Mouse (Mus musculus) liver, adult 2 months (tissue): Measurements from ENCODE around the gene Tarbp1.

Experiments
- CTCF ChIP-seq: fragments of 200-500 bp; IDR thresholded peaks from 2 replicates; pipeline ENCODE4 v1.5.1; 2011; ENCODE audit warnings: low read depth, low read length, control low read depth
- POLR2A ChIP-seq: fragments of 200-500 bp; IDR thresholded peaks from 2 replicates; pipeline ENCODE4 v1.6.1; 2011; ENCODE audit warnings: low read length, control low read depth; ENCODE audit not compliant: insufficient read depth; ENCODE audit errors: extremely low read depth

DNA sequence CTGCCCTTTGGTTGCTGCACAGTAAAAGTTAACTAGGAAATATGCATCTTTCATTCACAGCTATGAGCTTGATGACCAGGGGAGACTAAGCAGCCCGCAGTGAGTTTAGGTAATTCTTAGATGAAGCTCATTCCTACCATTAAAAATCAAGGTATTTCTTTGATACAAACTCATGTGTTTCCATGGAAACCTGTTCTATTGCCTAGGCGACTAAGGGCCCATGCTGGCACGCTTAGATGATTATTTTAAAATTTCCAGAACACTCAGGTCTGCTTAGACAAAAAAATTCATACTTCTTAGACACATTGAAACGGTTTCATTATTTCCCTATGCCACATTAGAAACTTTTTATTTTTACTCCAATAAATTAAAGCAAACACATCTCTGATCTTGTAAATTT is 69.8 kb downstream of the Tarbp1 start:
- TF ChIP-seq CTCF: no peak
- TF ChIP-seq POLR2A: no peak
